Mouse (Mus musculus) urinary bladder, postnatal 0 days (tissue): ENCODE data around the gene Fgfr1op. TPM values are rescaled to one million over a fixed set of nuclear protein-coding genes. Genes with fewer than 3 reads are reported as not detected.

Experiments
- polyA plus RNA-seq: library from polyadenylated mRNA; unstranded; fragments of >200 nt; fragmentation: Nextera tagmentation; extraction: Ambion mirVana; gene quantifications from 2 replicates; pipeline ENCODE4 v1.2.1, GENCODE M21; 2015

The Fgfr1op gene
- polyA plus RNA-seq: 10.1 and 11.7 TPM in 2 replicates

DNA sequence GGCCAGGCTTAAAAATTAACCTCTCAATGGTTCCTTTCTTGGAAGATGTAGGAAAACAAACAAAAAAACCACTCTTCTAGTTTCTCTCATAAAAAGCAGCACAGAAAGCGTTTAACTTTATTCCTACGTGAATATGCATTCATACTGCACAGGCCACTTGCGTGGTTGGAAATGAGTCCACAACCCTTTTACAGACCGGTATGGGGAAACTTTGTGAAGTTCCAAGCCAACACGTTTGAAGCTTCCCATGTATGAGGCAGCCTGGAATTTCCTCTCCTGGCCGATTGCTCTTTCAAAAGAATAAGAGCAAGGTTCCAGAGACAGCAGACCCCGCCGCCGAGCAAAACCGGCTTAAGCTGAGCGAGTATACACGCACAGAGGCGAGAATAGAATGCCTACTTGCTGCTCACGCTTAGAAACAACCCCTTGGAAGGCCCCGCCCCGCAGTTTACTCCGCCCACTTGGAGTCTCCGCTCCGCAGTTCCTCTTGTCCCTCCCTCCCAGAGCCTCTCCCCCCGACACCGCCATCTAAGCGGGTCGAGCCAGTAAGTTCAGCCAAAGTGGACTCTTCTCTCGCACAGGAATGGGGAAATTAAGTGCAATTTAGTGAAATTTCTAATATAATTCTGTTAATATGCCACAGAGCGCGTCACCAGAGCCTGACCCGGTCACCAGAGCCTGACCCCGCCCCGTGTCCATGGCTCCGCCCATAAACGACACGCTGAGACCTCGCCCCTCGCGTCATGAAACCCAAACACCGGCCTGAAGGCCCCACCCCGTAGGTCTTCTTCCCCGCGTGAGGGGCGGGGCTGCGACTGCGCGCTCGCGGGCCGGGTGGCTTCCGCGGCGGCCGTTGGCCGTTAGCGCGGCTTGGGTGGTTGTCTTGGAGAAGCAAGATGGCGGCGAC, at the start of gene Fgfr1op:
Fgfr1op (plus strand) TSS at position 801 of the 907 bp plus-strand sequence.

DNA sequence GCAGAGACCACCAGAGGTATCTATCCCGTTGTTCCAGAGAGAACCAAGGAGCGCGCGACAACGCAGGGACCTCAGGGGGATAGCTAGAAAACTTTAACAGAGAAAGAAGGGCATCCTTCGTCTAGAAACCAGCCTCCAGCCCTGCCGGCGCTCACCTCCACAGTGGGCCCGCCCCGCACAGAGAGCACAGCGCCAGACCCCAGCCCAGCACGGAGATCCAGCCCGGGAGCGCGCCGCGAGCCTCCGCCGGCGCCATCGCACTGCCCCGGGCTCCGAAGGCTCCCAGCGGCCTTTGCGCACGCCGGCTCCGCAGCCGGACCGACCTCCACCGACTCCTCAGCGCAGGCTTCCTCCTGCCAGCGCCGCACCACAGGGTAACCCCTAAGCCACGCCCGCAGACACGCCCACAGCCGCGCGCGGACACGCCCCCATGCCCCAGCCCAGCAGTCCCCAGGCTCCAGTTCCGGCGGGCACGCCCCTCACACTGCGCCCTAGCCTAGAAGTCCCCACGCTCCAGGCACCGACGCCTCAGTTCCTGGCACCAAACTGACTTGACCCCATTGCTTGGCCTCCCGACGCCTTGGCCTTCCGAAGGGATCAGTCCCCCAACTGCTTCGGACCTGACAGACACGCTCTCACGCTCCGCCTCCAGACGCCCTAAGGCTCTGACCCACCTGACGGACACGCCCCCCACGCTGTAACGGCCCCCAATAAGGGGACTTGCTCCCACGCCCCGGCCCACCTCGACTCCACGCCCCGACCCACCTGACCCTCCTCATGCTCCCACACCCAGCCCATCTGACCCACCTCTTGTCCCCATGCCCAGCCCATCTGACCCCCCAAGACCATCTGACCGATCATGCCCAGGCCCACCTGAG, 17.6 kb upstream of the Fgfr1op start, which contains the start of the genes Gm49673 and Rnaset2a:
Gm49673 (minus strand) TSS at position 350 of the 878 bp plus-strand sequence.
Rnaset2a (minus strand) TSS at position 659 of the 878 bp plus-strand sequence.

DNA sequence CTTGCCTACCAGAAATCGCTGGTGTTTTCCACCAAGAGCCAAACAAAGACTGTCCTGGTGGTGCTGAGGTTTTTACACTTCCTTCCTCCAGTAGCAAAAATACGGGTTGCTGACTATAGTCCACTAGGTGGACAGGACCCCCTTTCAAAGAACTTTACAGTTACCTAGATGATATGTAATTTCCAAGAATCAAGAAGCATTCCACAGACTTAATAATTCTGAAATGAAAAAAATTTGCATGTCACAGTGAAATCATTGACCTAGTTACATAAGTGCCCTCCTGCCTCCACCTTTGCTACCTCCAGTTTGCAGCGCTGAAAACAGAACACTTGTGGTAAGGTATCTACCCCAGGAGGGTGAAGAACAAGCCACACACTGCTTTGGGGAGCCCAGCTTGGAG, 70.4 kb downstream of the Fgfr1op start, which contains the start of gene Ccr6:
Ccr6 (plus strand) TSS at position 301 of the 400 bp plus-strand sequence.

Other genes starting within 250 kb of the Fgfr1op start
- 4.3 and 6.0 TPM in 2 replicates for gene Tagap, start 239.5 kb upstream of the Fgfr1op start, polyA plus RNA-seq
- gene Rsph3a, start 219.9 kb upstream of the Fgfr1op start, polyA plus RNA-seq: 41.3 and 47.0 TPM in 2 replicates
- gene Gm49673, start 17.7 kb upstream of the Fgfr1op start, polyA plus RNA-seq: not detected in 2 replicates
- 24.5 and 25.5 TPM in 2 replicates for gene Rnaset2a, start 17.4 kb upstream of the Fgfr1op start, polyA plus RNA-seq
- gene Ccr6, start 70.5 kb downstream of the Fgfr1op start, polyA plus RNA-seq: not detected in 2 replicates
- gene Mpc1, start 117.4 kb downstream of the Fgfr1op start, polyA plus RNA-seq: 383 and 451 TPM in 2 replicates
- gene Sft2d1, start 145.6 kb downstream of the Fgfr1op start, polyA plus RNA-seq: 81.3 and 91.8 TPM in 2 replicates
- gene Prr18, start 172.0 kb downstream of the Fgfr1op start, polyA plus RNA-seq: 0.06 TPM in 1 of 2 replicates, not detected in the other
- gene T2, start 190.5 kb downstream of the Fgfr1op start, polyA plus RNA-seq: not detected in 2 replicates